Mouse (Mus musculus): ENCODE measurements around the gene U2surp. TPM values are rescaled to one million over a fixed set of nuclear protein-coding genes. Genes with fewer than 3 reads are reported as not detected.

Gene U2surp
- polyA plus RNA-seq, 1 experiment = 12.0 TPM

- Histone ChIP-seq H3K79me3 (ENCODE audit: low read depth) (no peaks in the 10 kb centered on the region), H3K27me3 (ENCODE audit: control insufficient read depth, insufficient read depth, insufficient read length) (no peaks in the 10 kb centered on the region), H3ac (ENCODE audit: control insufficient read depth, insufficient read length, low read depth) (no peak overlapping the region), H3K4me3 (ENCODE audit: insufficient read depth, poor library complexity, severe bottlenecking) (no peak overlapping the region), H3K36me3 (ENCODE audit: control insufficient read depth, insufficient read depth) (no peaks in the 10 kb centered on the region), H3K79me2 (ENCODE audit: control insufficient read depth, insufficient read depth) (no peaks in the 10 kb centered on the region)
- TF ChIP-seq MYOG (IDR thresholded peaks at IDR 0.05; ENCODE audit: control insufficient read depth, extremely low read depth, insufficient read length) = no peak
- TF ChIP-seq MAX (IDR thresholded peaks at IDR 0.05) = no peak
- TF ChIP-seq MYOD1 (IDR thresholded peaks at IDR 0.05; ENCODE audit: control insufficient read depth, insufficient read length, low read depth) = no peak
- no peak for TF ChIP-seq CTCF (IDR thresholded peaks at IDR 0.05; ENCODE audit: control insufficient read depth, insufficient read depth, insufficient read length)
- TF ChIP-seq CEBPB (IDR thresholded peaks at IDR 0.05; ENCODE audit: low read depth) = no peak
- TF ChIP-seq FOSL1 (IDR thresholded peaks at IDR 0.05; ENCODE audit: insufficient read depth, low read length, poor library complexity, severe bottlenecking) = no peak
These were observed 73.9 kb downstream of the U2surp start for GRCm38 (mm10) chr9:95437883-95438282.

GRCm38 (mm10) chr9:95436294-95436613 lies 75.5 kb downstream of the U2surp start:
- H3K79me3 ChIP-seq (ENCODE audit: low read depth) = no peaks in the 10 kb centered on the region
- H3K27me3 ChIP-seq (ENCODE audit: control insufficient read depth, insufficient read depth, insufficient read length) = no peaks in the 10 kb centered on the region
- H3K79me2 ChIP-seq (ENCODE audit: control insufficient read depth, insufficient read depth) = no peaks in the 10 kb centered on the region
- TF ChIP-seq MAX (IDR thresholded peaks at IDR 0.05) = no peak
- TF ChIP-seq MYOD1 (IDR thresholded peaks at IDR 0.05; ENCODE audit: control insufficient read depth, insufficient read length, low read depth) = no peak
- TF ChIP-seq USF1 (IDR thresholded peaks at IDR 0.05; ENCODE audit: low read depth) = no peak
- no peak for TF ChIP-seq CEBPB (IDR thresholded peaks at IDR 0.05; ENCODE audit: low read depth)
- no peak for TF ChIP-seq MYOG (IDR thresholded peaks at IDR 0.05; ENCODE audit: control insufficient read depth, extremely low read depth, insufficient read length)
- H3K36me3 ChIP-seq (ENCODE audit: control insufficient read depth, insufficient read depth) = no peaks in the 10 kb centered on the region
- no peak overlapping the region for H3ac ChIP-seq (ENCODE audit: control insufficient read depth, insufficient read length, low read depth)
- H3K4me3 ChIP-seq (ENCODE audit: insufficient read depth, poor library complexity, severe bottlenecking) = no peak overlapping the region

GRCm38 (mm10) chr9:95435506-95436293 lies 76.1 kb downstream of the U2surp start:
- no peak overlapping the region for H3K4me3 ChIP-seq (ENCODE audit: insufficient read depth, poor library complexity, severe bottlenecking)
- no peak overlapping the region for H3ac ChIP-seq (ENCODE audit: control insufficient read depth, insufficient read length, low read depth)
- no peaks in the 10 kb centered on the region for H3K79me3 ChIP-seq (ENCODE audit: low read depth)
- no peaks in the 10 kb centered on the region for H3K27me3 ChIP-seq (ENCODE audit: control insufficient read depth, insufficient read depth, insufficient read length)
- no peaks in the 10 kb centered on the region for H3K36me3 ChIP-seq (ENCODE audit: control insufficient read depth, insufficient read depth)
- H3K79me2 ChIP-seq (ENCODE audit: control insufficient read depth, insufficient read depth) = no peaks in the 10 kb centered on the region
- TF ChIP-seq MYOG (IDR thresholded peaks at IDR 0.05; ENCODE audit: control insufficient read depth, extremely low read depth, insufficient read length) (no peak), USF1 (IDR thresholded peaks at IDR 0.05; ENCODE audit: low read depth) (no peak), CEBPB (IDR thresholded peaks at IDR 0.05; ENCODE audit: low read depth) (no peak)

DNA sequence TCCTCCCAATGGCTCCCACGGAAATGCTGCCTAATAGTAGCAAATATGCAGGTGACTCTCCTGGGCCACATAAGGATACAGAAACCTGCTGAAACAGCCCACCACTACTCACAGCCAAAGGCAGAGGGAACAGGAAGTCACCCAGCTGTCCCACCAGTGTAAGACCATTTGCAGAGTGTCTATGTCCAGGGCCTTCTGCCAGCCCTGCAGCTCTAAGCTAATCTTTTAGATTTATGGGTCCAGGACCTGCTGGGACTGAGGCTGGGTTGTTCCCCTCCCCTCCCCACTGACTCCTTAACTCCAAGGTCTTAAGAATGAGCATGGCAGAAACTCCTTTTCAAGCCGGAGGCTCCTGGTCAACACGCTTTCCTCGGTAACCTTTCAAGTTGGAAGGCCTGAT lies 83.5 kb downstream of the U2surp start:
- H3K4me3 ChIP-seq (ENCODE audit: insufficient read depth, poor library complexity, severe bottlenecking) = no peak overlapping the region
- H3K79me3 ChIP-seq (ENCODE audit: low read depth) = no peaks in the 10 kb centered on the region
- H3ac ChIP-seq (ENCODE audit: control insufficient read depth, insufficient read length, low read depth) = no peak overlapping the region

GRCm38 (mm10) chr9:95413911-95414310 lies 97.9 kb downstream of the U2surp start:
- H3K27me3 ChIP-seq (ENCODE audit: control insufficient read depth, insufficient read depth, insufficient read length) = no peaks in the 10 kb centered on the region
- no peak for TF ChIP-seq FOSL1 (IDR thresholded peaks at IDR 0.05; ENCODE audit: insufficient read depth, low read length, poor library complexity, severe bottlenecking)
- no peak for TF ChIP-seq MYOD1 (IDR thresholded peaks at IDR 0.05; ENCODE audit: control insufficient read depth, insufficient read length, low read depth)
- TF ChIP-seq CEBPB (IDR thresholded peaks at IDR 0.05; ENCODE audit: low read depth) = no peak
- TF ChIP-seq USF1 (IDR thresholded peaks at IDR 0.05; ENCODE audit: low read depth) = no peak
- TF ChIP-seq CTCF (IDR thresholded peaks at IDR 0.05; ENCODE audit: control insufficient read depth, insufficient read depth, insufficient read length) = no peak
- TF ChIP-seq MAX (IDR thresholded peaks at IDR 0.05) = no peak
- no peak for TF ChIP-seq MYOG (IDR thresholded peaks at IDR 0.05; ENCODE audit: control insufficient read depth, extremely low read depth, insufficient read length)
- no peak overlapping the region for H3K4me3 ChIP-seq (ENCODE audit: insufficient read depth, poor library complexity, severe bottlenecking)
- H3K79me3 ChIP-seq (ENCODE audit: low read depth) = no peaks in the 10 kb centered on the region
- no peak overlapping the region for H3ac ChIP-seq (ENCODE audit: control insufficient read depth, insufficient read length, low read depth)
- H3K79me2 ChIP-seq (ENCODE audit: control insufficient read depth, insufficient read depth) = no peaks in the 10 kb centered on the region
- no peaks in the 10 kb centered on the region for H3K36me3 ChIP-seq (ENCODE audit: control insufficient read depth, insufficient read depth)

More for the DNA sequence above, 83.5 kb downstream of the U2surp start:
- no peaks in the 10 kb centered on the region for H3K36me3 ChIP-seq (ENCODE audit: control insufficient read depth, insufficient read depth)
- no peaks in the 10 kb centered on the region for H3K27me3 ChIP-seq (ENCODE audit: control insufficient read depth, insufficient read depth, insufficient read length)
- TF ChIP-seq CTCF (IDR thresholded peaks at IDR 0.05; ENCODE audit: control insufficient read depth, insufficient read depth, insufficient read length) = no peak
- TF ChIP-seq MYOG (IDR thresholded peaks at IDR 0.05; ENCODE audit: control insufficient read depth, extremely low read depth, insufficient read length) = no peak
- no peak for TF ChIP-seq MAX (IDR thresholded peaks at IDR 0.05)
- no peak for TF ChIP-seq USF1 (IDR thresholded peaks at IDR 0.05; ENCODE audit: low read depth)
- TF ChIP-seq FOSL1 (IDR thresholded peaks at IDR 0.05; ENCODE audit: insufficient read depth, low read length, poor library complexity, severe bottlenecking) = no peak
- no peak for TF ChIP-seq CEBPB (IDR thresholded peaks at IDR 0.05; ENCODE audit: low read depth)
- TF ChIP-seq MYOD1 (IDR thresholded peaks at IDR 0.05; ENCODE audit: control insufficient read depth, insufficient read length, low read depth) = no peak
- H3K79me2 ChIP-seq (ENCODE audit: control insufficient read depth, insufficient read depth) = no peaks in the 10 kb centered on the region

- no peaks in the 10 kb centered on the region for H3K36me3 ChIP-seq (ENCODE audit: control insufficient read depth, insufficient read depth)
- no peaks in the 10 kb centered on the region for H3K27me3 ChIP-seq (ENCODE audit: control insufficient read depth, insufficient read depth, insufficient read length)
- H3K79me2 ChIP-seq (ENCODE audit: control insufficient read depth, insufficient read depth) = no peaks in the 10 kb centered on the region
- TF ChIP-seq USF1 (IDR thresholded peaks at IDR 0.05; ENCODE audit: low read depth) (no peak), MAX (IDR thresholded peaks at IDR 0.05) (no peak), MYOG (IDR thresholded peaks at IDR 0.05; ENCODE audit: control insufficient read depth, extremely low read depth, insufficient read length) (no peak), CTCF (IDR thresholded peaks at IDR 0.05; ENCODE audit: control insufficient read depth, insufficient read depth, insufficient read length) (no peak), CEBPB (IDR thresholded peaks at IDR 0.05; ENCODE audit: low read depth) (no peak), FOSL1 (IDR thresholded peaks at IDR 0.05; ENCODE audit: insufficient read depth, low read length, poor library complexity, severe bottlenecking) (no peak), MYOD1 (IDR thresholded peaks at IDR 0.05; ENCODE audit: control insufficient read depth, insufficient read length, low read depth) (no peak)
- no peak overlapping the region for H3K4me3 ChIP-seq (ENCODE audit: insufficient read depth, poor library complexity, severe bottlenecking)
- no peak overlapping the region for H3ac ChIP-seq (ENCODE audit: control insufficient read depth, insufficient read length, low read depth)
- no peaks in the 10 kb centered on the region for H3K79me3 ChIP-seq (ENCODE audit: low read depth)
These were observed 99.7 kb downstream of the U2surp start for GRCm38 (mm10) chr9:95412047-95412446.
